Mouse (Mus musculus): ENCODE data around the gene Lypd5.
"Not testable (repeated sequence)": the region's sequence is repeated elsewhere in the genome, so short reads cannot be mapped to it uniquely, and the experiment has no call there.

The Lypd5 gene

GRCm38 (mm10) chr7:24382730-24383372 is 33.9 kb downstream of the Lypd5 start:
- no peak for DNase-seq (ENCODE audit: low spot score in 2 of 2)

- no peak for DNase-seq (ENCODE audit: low spot score in 2 of 2)
Measured at GRCm38 (mm10) chr7:24384070-24384469, 35.1 kb downstream of the Lypd5 start.

GRCm38 (mm10) chr7:24384827-24385226 is 35.8 kb downstream of the Lypd5 start:
- DNase-seq (ENCODE audit: low spot score in 2 of 2), result peak in 1 of 2 experiments; percentile 68

- peak; percentile 62 to 73 for DNase-seq (ENCODE audit: low spot score in 2 of 2)
Measured at GRCm38 (mm10) chr7:24387059-24387556, 38.1 kb downstream of the Lypd5 start.

- DNase-seq (ENCODE audit: low spot score in 2 of 2), result no peak
Measured at GRCm38 (mm10) chr7:24389516-24390187, 40.7 kb downstream of the Lypd5 start.

- DNase-seq (ENCODE audit: low spot score in 2 of 2), result no peak
Measured at GRCm38 (mm10) chr7:24390512-24390911, 41.5 kb downstream of the Lypd5 start.

- peak in 1 of 2 experiments; percentile 68 for DNase-seq (ENCODE audit: low spot score in 2 of 2)
Measured at GRCm38 (mm10) chr7:24391077-24391476, 42.1 kb downstream of the Lypd5 start.

- DNase-seq (ENCODE audit: low spot score in 2 of 2), result no peak
Measured at GRCm38 (mm10) chr7:24391687-24392086, 42.7 kb downstream of the Lypd5 start.

- DNase-seq (ENCODE audit: low spot score in 2 of 2), result no peak
Measured at GRCm38 (mm10) chr7:24394054-24394453, 45.1 kb downstream of the Lypd5 start.

GRCm38 (mm10) chr7:24394475-24395161 is 45.6 kb downstream of the Lypd5 start:
- peak in 1 of 2 experiments; percentile 76 for DNase-seq (ENCODE audit: low spot score in 2 of 2)

- DNase-seq (ENCODE audit: low spot score in 2 of 2), result no peak
Measured at GRCm38 (mm10) chr7:24396832-24397231, 47.8 kb downstream of the Lypd5 start.

- DNase-seq (ENCODE audit: low spot score in 2 of 2), result no peak
Measured at GRCm38 (mm10) chr7:24398364-24398913, 49.4 kb downstream of the Lypd5 start.

- peak; percentile 92 to 98 for DNase-seq (ENCODE audit: low spot score in 2 of 2)
Measured at GRCm38 (mm10) chr7:24399256-24400081, 50.5 kb downstream of the Lypd5 start, which contains the start of gene Smg9. TSS of gene Smg9 (plus strand) at chr7:24399619.

- no peak for DNase-seq (ENCODE audit: low spot score in 2 of 2)
Measured at GRCm38 (mm10) chr7:24400082-24400452, 51.1 kb downstream of the Lypd5 start.

GRCm38 (mm10) chr7:24400489-24400888 is 51.5 kb downstream of the Lypd5 start:
- not testable (repeated sequence) for DNase-seq (ENCODE audit: low spot score in 2 of 2)

- no peak for DNase-seq (ENCODE audit: low spot score in 2 of 2)
Measured at GRCm38 (mm10) chr7:24402851-24403250, 53.9 kb downstream of the Lypd5 start.
